Comparison of ENCODE assay signal across 18 mouse cellular contexts in genomic region chr14:34193879-34194278, GRCm38 (mm10). TPM values are rescaled to one million over a fixed set of nuclear protein-coding genes. Genes with fewer than 3 reads are reported as not detected.
"Had no signal": no experiment of that assay in that cellular context is flagged by ENCODE, and none has a peak within 500 bp of the region (broad histone marks: within the 10 kb centered on the region; RNA-seq: fewer than 3 reads in every experiment).

No protein-coding gene starts in this region.

- H3K4me3 ChIP-seq: neural tube, embryonic 12.5 days; neural tube, embryonic 13.5 days; neural tube, embryonic 15.5 days; stomach, embryonic 15.5 days had no signal

- H3K9ac ChIP-seq: neural tube, embryonic 12.5 days; neural tube, embryonic 13.5 days; neural tube, embryonic 15.5 days; stomach, embryonic 15.5 days had no signal

- H3K27ac ChIP-seq: neural tube, embryonic 12.5 days; neural tube, embryonic 13.5 days; neural tube, embryonic 15.5 days; stomach, embryonic 15.5 days; stomach, postnatal 0 days had no signal

- H3K27me3 ChIP-seq: neural tube, embryonic 12.5 days; neural tube, embryonic 13.5 days; neural tube, embryonic 15.5 days; stomach, embryonic 15.5 days had no signal

- H3K4me2 ChIP-seq: neural tube, embryonic 12.5 days; neural tube, embryonic 13.5 days; neural tube, embryonic 15.5 days; stomach, embryonic 15.5 days had no signal

- DNase-seq: retina, postnatal 1 day; right cerebral cortex, adult 18-20 months; right cerebral cortex, postnatal 14 days; right cerebral cortex, postnatal 25 days; right cerebral cortex, postnatal 4 days; spleen, adult 18-20 months; thymus, adult 18-20 months; thymus, adult 2 months; thymus, postnatal 14 days; thymus, postnatal 25 days; thymus, postnatal 4 days had no signal

- H3K4me1 ChIP-seq: neural tube, embryonic 13.5 days; stomach, embryonic 15.5 days had no signal

- H3K9me3 ChIP-seq: neural tube, embryonic 12.5 days; neural tube, embryonic 13.5 days; neural tube, embryonic 15.5 days; stomach, embryonic 15.5 days had no signal

- H3K36me3 ChIP-seq: stomach, embryonic 15.5 days had no signal

RNA-seq across cellular contexts. Expression of gene Gprin2, which starts 7.6 kb away (rescaled TPM):
- total RNA-seq: neutrophil, adult 5-6 weeks had no signal

RNA-seq across cellular contexts. Expression of gene Syt15, which starts 25.5 kb away (rescaled TPM):
- total RNA-seq: neutrophil, adult 5-6 weeks had no signal

RNA-seq across cellular contexts. Expression of gene Npy4r, which starts 41.6 kb away (rescaled TPM):
- total RNA-seq: neutrophil, adult 5-6 weeks had no signal
- polyA plus RNA-seq: neural tube, embryonic 11.5 days; neural tube, embryonic 13.5 days had no signal
